Mouse (Mus musculus) midbrain, embryonic 15.5 days (tissue): Measurements from ENCODE around the gene Ppp5c. TPM values are rescaled to one million over a fixed set of nuclear protein-coding genes. Genes with fewer than 3 reads are reported as not detected.
A peak's percentile ranks its signal among the peaks of the same experiment; 100 is the strongest.

Source experiments
- ATAC-seq: fragments of 200-750 bp; cut with Nextera tagmentation; replicated peaks from 2 replicates; pipeline ENCODE4 v1.8.0; 2017; ENCODE audit warnings: moderate TSS enrichment
- H3K27ac ChIP-seq: fragments of 300-500 bp; sonication (generic); 2 replicates; pipeline ENCODE4 v1.5.1; 2015; ENCODE audit warnings: mild to moderate bottlenecking, inconsistent platforms
- H3K27me3 ChIP-seq: fragments of 300-500 bp; sonication (generic); replicated peaks from 2 replicates; pipeline ENCODE4 v1.6.1; 2015; ENCODE audit warnings: inconsistent platforms
- H3K36me3 ChIP-seq: fragments of 300-500 bp; sonication (generic); replicated peaks from 2 replicates; pipeline ENCODE4 v1.6.1; 2015; ENCODE audit warnings: inconsistent platforms
- H3K4me1 ChIP-seq: fragments of 300-500 bp; sonication (generic); 2 replicates; pipeline ENCODE4 v1.6.1; 2015; ENCODE audit warnings: inconsistent platforms
- H3K4me2 ChIP-seq: fragments of 300-500 bp; sonication (generic); 2 replicates; pipeline ENCODE4 v1.6.1; 2015; ENCODE audit warnings: inconsistent platforms, mild to moderate bottlenecking, moderate library complexity
- H3K4me3 ChIP-seq: fragments of 300-500 bp; sonication (generic); 2 replicates; pipeline ENCODE4 v1.5.1; 2015; ENCODE audit warnings: mild to moderate bottlenecking, inconsistent platforms
- H3K9ac ChIP-seq: fragments of 300-500 bp; sonication (generic); 2 replicates; pipeline ENCODE4 v1.6.1; 2015; ENCODE audit warnings: mild to moderate bottlenecking, inconsistent platforms
- H3K9me3 ChIP-seq: fragments of 300-500 bp; sonication (generic); 2 replicates; pipeline ENCODE4 v1.6.1; 2016; ENCODE audit warnings: inconsistent platforms
- whole genome bisulfite sequencing: fragments of 180-500 bp; shearing (Covaris S2); methylation state at CpG from one replicate; pipeline ENCODE4 v1.1.7; 2015; ENCODE audit warnings: mixed read lengths; 5-methylcytosine and 5-hydroxymethylcytosine counted together
- polyA plus RNA-seq: library from polyadenylated mRNA; unstranded; fragments of >200 nt; fragmentation: Nextera tagmentation; extraction: Ambion mirVana; gene quantifications from 2 replicates; pipeline ENCODE4 v1.2.1, GENCODE M21; 2015

Gene Ppp5c
- polyA plus RNA-seq, 1 experiment from 2014 or later = 124 TPM

DNA sequence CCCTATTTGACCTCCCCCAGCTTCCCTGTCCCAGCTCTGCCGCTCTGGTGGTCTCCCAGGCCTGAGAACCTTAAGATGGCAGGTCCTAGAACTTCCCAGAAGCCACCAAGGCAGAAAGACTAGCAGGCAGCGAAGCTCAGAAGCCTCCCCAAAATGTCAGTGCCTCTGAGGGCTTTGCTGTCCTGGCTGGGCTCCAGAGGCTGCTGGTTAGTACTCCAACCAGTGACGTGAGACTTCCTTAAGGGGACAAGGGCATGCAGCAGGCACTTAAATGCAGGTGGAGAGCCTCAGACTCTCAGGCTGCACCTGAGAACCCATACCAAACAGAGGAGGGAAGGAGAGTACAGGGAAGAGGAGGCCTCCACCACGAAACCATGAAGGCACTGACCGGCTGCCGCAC lies 3.6 kb downstream of the Ppp5c start:
- ATAC-seq = no peak
- Histone ChIP-seq H3K9me3 (no peaks in the 10 kb centered on the region), H3K27ac (no peak overlapping the region), H3K4me1 (peaks cover 30% of the 10 kb centered on the region), H3K36me3 (peaks cover 27% of the 10 kb centered on the region), H3K27me3 (no peaks in the 10 kb centered on the region), H3K9ac (no peak overlapping the region), H3K4me2 (no peak overlapping the region), H3K4me3 (no peak overlapping the region)
- 90% methylated on average over 6 of the region's 6 CpGs for WGBS

- H3K4me3 ChIP-seq = no peak overlapping the region
- no peak for ATAC-seq
Observed at GRCm38 (mm10) chr7:17023701-17024100, 4.0 kb downstream of the Ppp5c start.

DNA sequence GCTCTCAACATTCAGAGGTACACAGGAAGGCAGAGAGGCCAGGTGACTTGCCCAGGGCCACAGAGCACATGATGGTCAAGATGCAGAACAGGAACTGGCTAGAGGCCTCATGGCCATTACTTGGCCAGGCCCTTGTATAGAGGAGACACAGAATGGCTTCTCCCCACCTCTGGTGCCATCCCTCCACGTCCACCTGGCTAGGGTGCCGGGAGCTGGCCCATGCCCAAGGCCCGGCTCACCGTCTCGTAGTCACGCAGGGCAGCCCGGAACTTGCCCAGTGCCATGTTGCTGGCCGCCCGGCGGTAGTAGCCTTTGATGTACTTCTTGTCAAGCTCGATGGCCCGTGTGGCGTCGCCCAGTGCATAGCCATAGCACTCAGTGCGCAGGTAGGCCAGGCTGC lies 5.5 kb downstream of the Ppp5c start:
- Histone ChIP-seq H3K9me3 (no peaks in the 10 kb centered on the region), H3K27me3 (no peaks in the 10 kb centered on the region), H3K36me3 (peaks cover 27% of the 10 kb centered on the region), H3K27ac (no peak overlapping the region), H3K4me1 (peaks cover 28% of the 10 kb centered on the region), H3K4me3 (no peak overlapping the region), H3K4me2 (no peak overlapping the region), H3K9ac (no peak overlapping the region)
- 95% methylated on average over 15 of the region's 15 CpGs for WGBS
- ATAC-seq = no peak

More at GRCm38 (mm10) chr7:17023701-17024100, 4.0 kb downstream of the Ppp5c start:
- WGBS = 90% methylated on average over 4 of the region's 4 CpGs
- H3K27me3 ChIP-seq = no peaks in the 10 kb centered on the region
- no peak overlapping the region for H3K9ac ChIP-seq
- peaks cover 30% of the 10 kb centered on the region for H3K4me1 ChIP-seq
- H3K9me3 ChIP-seq = no peaks in the 10 kb centered on the region
- H3K36me3 ChIP-seq = peaks cover 27% of the 10 kb centered on the region
- no peak overlapping the region for H3K4me2 ChIP-seq
- no peak overlapping the region for H3K27ac ChIP-seq

DNA sequence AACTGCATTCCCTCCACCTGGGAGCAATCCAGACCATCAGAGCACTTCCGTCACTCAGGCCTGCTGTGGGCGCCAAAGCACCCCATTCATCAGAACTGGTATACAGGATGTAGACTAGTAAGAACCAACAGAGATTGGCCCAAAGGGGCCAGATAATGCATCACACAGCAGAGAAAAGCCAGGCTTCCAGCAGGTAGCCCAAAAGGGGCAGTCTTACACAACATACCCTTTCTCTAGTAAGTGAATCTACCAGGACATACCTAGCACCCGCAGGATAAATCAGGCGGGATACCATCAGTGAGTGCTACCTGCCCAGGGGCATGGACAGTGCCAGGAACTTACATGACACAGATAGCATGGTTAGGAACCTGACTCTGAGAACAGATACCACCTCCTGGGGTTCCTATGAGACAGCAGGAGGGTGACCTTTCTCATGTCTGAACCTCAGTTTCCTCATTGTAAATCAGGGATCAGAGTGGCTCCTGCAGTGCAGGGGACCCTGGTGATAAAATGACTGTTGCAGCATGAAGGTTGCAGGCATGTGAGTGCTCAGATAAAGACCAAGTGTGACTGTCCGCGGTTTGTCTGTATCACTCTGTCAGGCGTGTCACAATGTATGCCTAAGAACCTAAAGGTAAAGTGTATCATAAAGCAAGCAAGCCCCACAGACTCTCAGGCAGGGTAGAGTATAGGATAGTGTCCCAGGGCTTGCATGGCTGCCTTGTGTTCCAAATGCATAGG lies 8.1 kb downstream of the Ppp5c start:
- peaks cover 7% of the 10 kb centered on the region; the same call in 1 of the 2 replicates for H3K4me1 ChIP-seq
- H3K4me2 ChIP-seq = no peak overlapping the region
- peaks cover 33% of the 10 kb centered on the region for H3K36me3 ChIP-seq
- WGBS = 94% methylated on average over 7 of the region's 7 CpGs
- no peak for ATAC-seq
- no peak overlapping the region for H3K4me3 ChIP-seq
- no peaks in the 10 kb centered on the region for H3K27me3 ChIP-seq
- no peak overlapping the region for H3K27ac ChIP-seq
- H3K9ac ChIP-seq = no peak overlapping the region
- H3K9me3 ChIP-seq = no peaks in the 10 kb centered on the region

- Histone ChIP-seq H3K4me2 (no peak overlapping the region), H3K4me1 (0 out of 2 replicates have a peak, but pooled peaks cover 4% of the 10 kb centered on the region), H3K4me3 (no peak overlapping the region), H3K27me3 (no peaks in the 10 kb centered on the region), H3K36me3 (peaks cover 47% of the 10 kb centered on the region), H3K27ac (no peak overlapping the region), H3K9me3 (no peaks in the 10 kb centered on the region), H3K9ac (no peak overlapping the region)
- WGBS = 86% methylated on average over 2 of the region's 2 CpGs
- ATAC-seq = no peak
Observed at GRCm38 (mm10) chr7:17017921-17018320, 9.8 kb downstream of the Ppp5c start.

DNA sequence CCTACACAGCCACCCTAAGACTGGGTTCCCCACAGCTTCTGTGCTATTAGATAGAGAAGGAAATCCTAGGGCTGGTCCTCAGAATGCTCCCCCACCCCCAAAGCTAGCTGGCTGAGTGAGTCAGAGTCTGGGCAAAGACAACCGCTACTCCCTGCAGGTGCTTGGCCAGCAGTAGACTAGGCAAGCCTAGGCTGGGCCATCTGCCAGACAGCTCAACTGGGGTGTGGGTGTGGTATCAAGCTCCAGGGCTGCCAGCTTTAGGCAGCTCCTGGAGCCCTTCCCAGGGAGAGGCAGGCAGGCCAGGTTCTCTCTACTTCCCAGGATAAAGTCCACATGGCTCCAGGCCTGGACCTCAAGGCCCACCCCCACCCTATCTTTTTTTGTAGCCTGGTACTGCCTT lies 10.7 kb downstream of the Ppp5c start:
- H3K4me3 ChIP-seq = no peak overlapping the region
- no peak overlapping the region for H3K4me2 ChIP-seq
- H3K9me3 ChIP-seq = no peaks in the 10 kb centered on the region
- H3K36me3 ChIP-seq = peaks cover 48% of the 10 kb centered on the region
- peak; percentile 57 for ATAC-seq
- H3K4me1 ChIP-seq = 0 out of 2 replicates have a peak, but pooled peaks cover 4% of the 10 kb centered on the region
- H3K27ac ChIP-seq = no peak overlapping the region
- no peaks in the 10 kb centered on the region for H3K27me3 ChIP-seq
- H3K9ac ChIP-seq = no peak overlapping the region
- WGBS = 65% methylated on average over 1 of the region's 1 CpGs

DNA sequence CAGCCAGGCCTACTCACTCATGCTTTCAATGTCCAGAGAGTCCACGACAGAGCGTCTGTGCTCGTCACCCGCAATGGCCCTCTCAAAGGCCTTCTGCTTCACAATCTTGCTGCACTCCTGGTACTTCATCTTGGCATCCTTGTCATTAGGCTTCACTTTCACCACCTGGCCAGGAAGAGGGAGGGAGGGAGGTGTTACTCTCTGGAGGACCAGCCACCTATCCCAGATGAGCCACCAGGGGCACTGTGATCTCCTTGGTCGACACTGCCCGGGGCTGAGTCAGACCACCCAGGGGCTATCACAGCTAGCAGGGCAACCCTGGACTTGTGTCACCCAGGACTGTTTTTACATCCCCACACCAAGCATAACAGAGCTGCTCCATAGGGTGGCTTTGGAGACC lies 12.3 kb downstream of the Ppp5c start:
- peaks cover 37% of the 10 kb centered on the region for H3K36me3 ChIP-seq
- WGBS = 87% methylated on average over 6 of the region's 6 CpGs
- no peaks in the 10 kb centered on the region for H3K27me3 ChIP-seq
- no peaks in the 10 kb centered on the region for H3K9me3 ChIP-seq
- H3K4me2 ChIP-seq = no peak overlapping the region
- no peak for ATAC-seq
- H3K4me3 ChIP-seq = no peak overlapping the region
- H3K9ac ChIP-seq = no peak overlapping the region
- 0 out of 2 replicates have a peak, but pooled peaks cover 4% of the 10 kb centered on the region for H3K4me1 ChIP-seq
- H3K27ac ChIP-seq = no peak overlapping the region

GRCm38 (mm10) chr7:17011909-17012590 lies 15.7 kb downstream of the Ppp5c start:
- peaks cover 64% of the 10 kb centered on the region for H3K36me3 ChIP-seq
- no peak overlapping the region for H3K27ac ChIP-seq
- H3K9me3 ChIP-seq = no peaks in the 10 kb centered on the region
- no peak overlapping the region for H3K9ac ChIP-seq
- no peak overlapping the region for H3K4me3 ChIP-seq
- no peaks in the 10 kb centered on the region for H3K27me3 ChIP-seq
- H3K4me1 ChIP-seq = 0 out of 2 replicates have a peak, but pooled peaks cover 2% of the 10 kb centered on the region
- 95% methylated on average over 7 of the region's 7 CpGs for WGBS
- H3K4me2 ChIP-seq = no peak overlapping the region
- ATAC-seq = no peak

GRCm38 (mm10) chr7:17010010-17010347 lies 17.7 kb downstream of the Ppp5c start:
- peaks cover 75% of the 10 kb centered on the region for H3K36me3 ChIP-seq
- ATAC-seq = no peak
- H3K4me3 ChIP-seq = no peak overlapping the region
- H3K9me3 ChIP-seq = no peaks in the 10 kb centered on the region
- H3K4me1 ChIP-seq = no peaks in the 10 kb centered on the region
- WGBS = 97% methylated on average over 5 of the region's 5 CpGs
- H3K9ac ChIP-seq = no peak overlapping the region
- H3K27me3 ChIP-seq = no peaks in the 10 kb centered on the region
- H3K4me2 ChIP-seq = no peak overlapping the region
- H3K27ac ChIP-seq = no peak overlapping the region

DNA sequence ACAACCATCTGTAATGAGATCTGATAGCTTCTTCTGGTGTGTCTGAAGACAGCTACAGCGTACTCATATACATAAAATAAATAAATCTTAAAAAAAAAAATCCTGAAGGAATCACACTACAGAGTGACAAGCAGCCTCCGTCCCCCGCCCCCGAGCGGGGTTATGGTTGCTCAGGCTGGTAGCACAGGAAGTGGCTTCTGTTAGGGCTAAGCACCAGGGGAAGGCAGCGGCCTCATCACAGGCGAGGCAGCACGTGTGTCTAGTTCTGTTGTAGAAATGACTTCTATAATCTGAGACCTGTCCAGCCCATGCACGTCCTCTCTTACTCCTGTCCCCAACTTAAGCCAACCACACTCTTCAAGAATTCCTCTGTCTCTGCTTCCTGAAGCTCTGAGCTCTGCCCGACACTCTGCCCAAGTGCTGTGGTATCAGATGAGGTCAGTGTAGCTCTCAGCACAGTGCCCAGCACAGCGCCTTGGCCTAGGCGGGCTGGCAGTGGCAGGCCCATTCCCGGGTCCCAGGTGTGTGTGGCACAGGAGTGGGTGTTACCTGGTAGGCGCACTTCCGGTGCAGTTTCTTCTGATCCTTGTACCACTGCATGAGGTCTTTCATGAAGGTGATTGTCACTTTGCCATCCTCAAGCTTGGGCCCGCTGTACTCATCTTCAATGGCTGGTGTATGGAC lies 18.3 kb downstream of the Ppp5c start:
- Histone ChIP-seq H3K9ac (no peak overlapping the region), H3K4me2 (no peak overlapping the region), H3K9me3 (no peaks in the 10 kb centered on the region), H3K4me1 (no peaks in the 10 kb centered on the region), H3K36me3 (peaks cover 74% of the 10 kb centered on the region), H3K27ac (no peak overlapping the region), H3K27me3 (no peaks in the 10 kb centered on the region), H3K4me3 (no peak overlapping the region)
- ATAC-seq = no peak
- WGBS = 94% methylated on average over 16 of the region's 16 CpGs

GRCm38 (mm10) chr7:17007300-17007699 lies 20.4 kb downstream of the Ppp5c start:
- no peaks in the 10 kb centered on the region for H3K9me3 ChIP-seq
- WGBS = 86% methylated on average over 4 of the region's 4 CpGs
- ATAC-seq = peak; percentile 25; the same call in 1 of the 2 replicates
- H3K4me3 ChIP-seq = no peak overlapping the region
- H3K27me3 ChIP-seq = no peaks in the 10 kb centered on the region
- H3K4me2 ChIP-seq = no peak overlapping the region
- H3K9ac ChIP-seq = no peak overlapping the region
- H3K27ac ChIP-seq = no peak overlapping the region
- no peaks in the 10 kb centered on the region for H3K4me1 ChIP-seq
- H3K36me3 ChIP-seq = peaks cover 53% of the 10 kb centered on the region

DNA sequence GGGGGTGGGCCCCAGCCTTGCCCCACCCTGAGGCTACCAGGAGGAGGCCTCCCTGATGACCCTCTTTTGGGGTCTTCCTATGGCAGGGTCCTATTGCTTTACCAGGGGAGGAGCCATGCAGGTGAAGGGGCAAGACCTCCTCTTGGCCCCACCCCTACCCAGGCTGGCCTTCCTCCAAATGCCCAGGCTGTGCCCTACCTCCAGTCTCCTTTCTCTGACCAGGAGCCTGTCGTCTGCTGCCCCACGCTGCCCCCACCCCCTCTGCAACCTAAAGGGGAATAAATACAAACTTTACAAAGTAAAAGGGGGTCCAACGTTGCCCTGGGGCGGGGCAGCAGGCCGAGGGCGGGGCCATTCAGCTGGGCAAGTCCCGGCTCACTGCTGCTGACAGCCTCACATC lies 23.0 kb downstream of the Ppp5c start:
- no peak for ATAC-seq
- H3K9me3 ChIP-seq = no peaks in the 10 kb centered on the region
- H3K27ac ChIP-seq = no peak overlapping the region
- H3K36me3 ChIP-seq = peaks cover 39% of the 10 kb centered on the region
- no peak overlapping the region for H3K4me2 ChIP-seq
- no peaks in the 10 kb centered on the region for H3K27me3 ChIP-seq
- no peak overlapping the region for H3K9ac ChIP-seq
- H3K4me1 ChIP-seq = peaks cover 4% of the 10 kb centered on the region; the same call in 1 of the 2 replicates
- WGBS = 81% methylated on average over 7 of the region's 7 CpGs
- H3K4me3 ChIP-seq = no peak overlapping the region
